Mouse (Mus musculus) neural tube, embryonic 10.5 days (tissue): ENCODE measurements around the gene Bmf.

Experiments used
- DNase-seq: peaks from one replicate; pipeline ENCODE4 v3.0.0-alpha.2; 2017; ENCODE audit warnings: low spot score; ENCODE audit errors: extremely low spot score

Gene Bmf

GRCm38 (mm10) chr2:118545242-118546103 lies 4.0 kb downstream of the Bmf start:
- DNase-seq, result peak; percentile 86

- DNase-seq, result peak; percentile 83
These were observed 5.3 kb downstream of the Bmf start for GRCm38 (mm10) chr2:118543893-118544799.

- no peak for DNase-seq
These were observed 6.4 kb downstream of the Bmf start for GRCm38 (mm10) chr2:118542971-118543573.

GRCm38 (mm10) chr2:118541716-118542115 lies 7.8 kb downstream of the Bmf start:
- DNase-seq, result no peak

GRCm38 (mm10) chr2:118540691-118541117 lies 8.8 kb downstream of the Bmf start:
- no peak for DNase-seq

GRCm38 (mm10) chr2:118539881-118540516 lies 9.5 kb downstream of the Bmf start:
- DNase-seq, result no peak

- no peak for DNase-seq
These were observed 10.4 kb downstream of the Bmf start for GRCm38 (mm10) chr2:118539040-118539439.

- no peak for DNase-seq
These were observed 12.3 kb downstream of the Bmf start for GRCm38 (mm10) chr2:118537226-118537625.

- no peak for DNase-seq
These were observed 12.9 kb downstream of the Bmf start for GRCm38 (mm10) chr2:118536553-118536952.

- DNase-seq, result no peak
These were observed 13.4 kb downstream of the Bmf start for GRCm38 (mm10) chr2:118536111-118536510.

GRCm38 (mm10) chr2:118533969-118534368 lies 15.5 kb downstream of the Bmf start:
- DNase-seq, result no peak

- peak; percentile 83 for DNase-seq
These were observed 16.4 kb downstream of the Bmf start for GRCm38 (mm10) chr2:118532855-118533675.

GRCm38 (mm10) chr2:118532401-118532800 lies 17.1 kb downstream of the Bmf start:
- no peak for DNase-seq

GRCm38 (mm10) chr2:118529466-118530181 lies 19.9 kb downstream of the Bmf start:
- peak; percentile 74 for DNase-seq

GRCm38 (mm10) chr2:118526545-118526944 lies 22.9 kb downstream of the Bmf start:
- DNase-seq, result no peak

GRCm38 (mm10) chr2:118524811-118525210 lies 24.7 kb downstream of the Bmf start:
- no peak for DNase-seq

GRCm38 (mm10) chr2:118523163-118523730 lies 26.2 kb downstream of the Bmf start:
- no peak for DNase-seq

- DNase-seq, result no peak
These were observed 27.2 kb downstream of the Bmf start for GRCm38 (mm10) chr2:118522265-118522664.
